Mouse (Mus musculus): Measurements from ENCODE around the gene Ptrhd1. TPM values are rescaled to one million over a fixed set of nuclear protein-coding genes. Genes with fewer than 3 reads are reported as not detected.

Gene Ptrhd1
- total and polyA plus RNA-seq, 2 experiments: 1.8 to 2.3 TPM

- Histone ChIP-seq H3K27me3 (ENCODE audit: control insufficient read depth, insufficient read depth, low read length) (no peaks in the 10 kb centered on the region), H3K4me3 (ENCODE audit: insufficient read depth, low read depth, low read length) (no peak overlapping the region), H3K27ac (replicated peaks; ENCODE audit: insufficient read depth, low read depth, low read length) (no peak overlapping the region), H3K36me3 (ENCODE audit: control insufficient read depth, insufficient read depth, low read length) (peaks cover 6% of the 10 kb centered on the region), H3K79me2 (ENCODE audit: control insufficient read depth, insufficient read depth, low read length) (no peaks in the 10 kb centered on the region), H3K9ac (ENCODE audit: low read depth, low read length) (no peak overlapping the region), H3K4me1 (ENCODE audit: control insufficient read depth, insufficient read depth, low read length) (no peaks in the 10 kb centered on the region; the same call in 1 of the 2 replicates)
- TF ChIP-seq CTCF (IDR thresholded peaks at IDR 0.05; ENCODE audit: low read depth, low read length): no peak
- TF ChIP-seq POLR2A (IDR thresholded peaks at IDR 0.05; ENCODE audit: extremely low read depth, insufficient read depth, low read length): no peak
- DNase-seq (ENCODE audit: extremely low read depth, low read depth, low spot score): no peak
- WGBS: 61% methylated on average over 3 of the region's 3 CpGs
Measured at GRCm38 (mm10) chr12:4285186-4285585, 51.4 kb downstream of the Ptrhd1 start.

Other genes with a start within 250 kb of the Ptrhd1 start
- 0.09 and 0.27 TPM in 2 replicates for gene Efr3b, start 195.1 kb upstream of the Ptrhd1 start, total RNA-seq (2014; rRNA removed)
- 0.02 and 0.16 TPM in 2 replicates for gene Efr3b, start 195.1 kb upstream of the Ptrhd1 start, polyA plus RNA-seq (2012; rRNA removed)
- gene Dnajc27, start 151.4 kb upstream of the Ptrhd1 start, total RNA-seq (2014; rRNA removed): 0.46 and 0.54 TPM in 2 replicates
- gene Dnajc27, start 151.4 kb upstream of the Ptrhd1 start, polyA plus RNA-seq (2012; rRNA removed): 0.36 and 0.54 TPM in 2 replicates
- gene Adcy3, start 100.9 kb upstream of the Ptrhd1 start, total RNA-seq (2014; rRNA removed): 0.65 and 0.87 TPM in 2 replicates
- gene Adcy3, start 100.9 kb upstream of the Ptrhd1 start, polyA plus RNA-seq (2012; rRNA removed): 0.36 and 0.80 TPM in 2 replicates
- gene Cenpo, start 267 bp downstream of the Ptrhd1 start, total RNA-seq (2014; rRNA removed): 2.9 and 3.6 TPM in 2 replicates
- 2.4 and 4.0 TPM in 2 replicates for gene Cenpo, start 267 bp downstream of the Ptrhd1 start, polyA plus RNA-seq (2012; rRNA removed)
- 9.3 and 12.4 TPM in 2 replicates for gene Ncoa1, start 243.2 kb downstream of the Ptrhd1 start, total RNA-seq (2014; rRNA removed)
- gene Ncoa1, start 243.2 kb downstream of the Ptrhd1 start, polyA plus RNA-seq (2012; rRNA removed): 8.0 and 9.3 TPM in 2 replicates

Data from liver, adult 2 months (tissue).